Mouse (Mus musculus) liver, postnatal 0 days (tissue): Measurements from ENCODE around the gene 4932438H23Rik. TPM values are rescaled to one million over a fixed set of nuclear protein-coding genes. Genes with fewer than 3 reads are reported as not detected.

ENCODE experiments used
- ATAC-seq: fragments of 200-750 bp; cut with Nextera tagmentation; 2 replicates; pipeline ENCODE4 v1.8.0; 2017; ENCODE audit warnings: mild to moderate bottlenecking, moderate library complexity
- DNase-seq: peaks from one replicate; pipeline ENCODE4 v3.0.0-alpha.2; 2016
- H3K27ac ChIP-seq: fragments of 300-500 bp; sonication (generic); 2 replicates; pipeline ENCODE4 v1.5.1; 2014; ENCODE audit warnings: antibody characterized with exemption, moderate library complexity, mild to moderate bottlenecking, low read depth
- H3K27me3 ChIP-seq: fragments of 300-500 bp; sonication (generic); 2 replicates; pipeline ENCODE4 v1.6.1; 2014; ENCODE audit warnings: low read length, control low read depth, mixed read lengths; ENCODE audit not compliant: insufficient read depth
- H3K36me3 ChIP-seq: fragments of 300-500 bp; sonication (generic); replicated peaks from 2 replicates; pipeline ENCODE4 v1.6.1; 2014; ENCODE audit warnings: mild to moderate bottlenecking, control low read depth, low read length, moderate library complexity, mixed read lengths; ENCODE audit not compliant: insufficient read depth
- H3K4me1 ChIP-seq: fragments of 300-500 bp; sonication (generic); 2 replicates; pipeline ENCODE4 v1.6.1; 2014; ENCODE audit warnings: antibody characterized with exemption, mild to moderate bottlenecking, control low read depth; ENCODE audit not compliant: insufficient read depth
- H3K4me2 ChIP-seq: fragments of 300-500 bp; sonication (generic); 2 replicates; pipeline ENCODE4 v1.6.1; 2014; ENCODE audit warnings: low read depth, mild to moderate bottlenecking, low read length, moderate library complexity, mixed read lengths
- H3K4me3 ChIP-seq: fragments of 300-500 bp; sonication (generic); 2 replicates; pipeline ENCODE4 v1.5.1; 2014; ENCODE audit warnings: low read depth, low read length
- H3K9ac ChIP-seq: fragments of 300-500 bp; sonication (generic); replicated peaks from 2 replicates; pipeline ENCODE4 v1.6.1; 2014; ENCODE audit warnings: mild to moderate bottlenecking, moderate library complexity
- H3K9me3 ChIP-seq: fragments of 300-500 bp; sonication (generic); 2 replicates; pipeline ENCODE4 v1.6.1; 2016; ENCODE audit warnings: mild to moderate bottlenecking, control low read depth, low read length, mixed read lengths
- CTCF ChIP-seq: sonication (generic); IDR thresholded peaks from 2 replicates; pipeline ENCODE4 v1.5.1; 2016; ENCODE audit warnings: antibody characterized with exemption, low read depth
- EP300 ChIP-seq: IDR thresholded peaks from 2 replicates; pipeline ENCODE4 v1.6.1; 2016; ENCODE audit warnings: antibody characterized with exemption, low read depth, mild to moderate bottlenecking
- WGBS: fragments of 180-500 bp; shearing (Covaris S2); extraction: QIAGEN DNeasy Blood & Tissue Kit; methylation state at CpG from one replicate; pipeline ENCODE4 v1.1.7; 2014; ENCODE audit not compliant: insufficient replicate concordance; 5-methylcytosine and 5-hydroxymethylcytosine counted together
- polyA plus RNA-seq: library from polyadenylated mRNA; unstranded; fragments of >200 nt; fragmentation: Nextera tagmentation; extraction: Ambion mirVana; gene quantifications from 2 replicates; pipeline ENCODE4 v1.2.1, GENCODE M21; 2015

Gene 4932438H23Rik
- polyA plus RNA-seq, 1 experiment from 2014 or later = not detected

DNA sequence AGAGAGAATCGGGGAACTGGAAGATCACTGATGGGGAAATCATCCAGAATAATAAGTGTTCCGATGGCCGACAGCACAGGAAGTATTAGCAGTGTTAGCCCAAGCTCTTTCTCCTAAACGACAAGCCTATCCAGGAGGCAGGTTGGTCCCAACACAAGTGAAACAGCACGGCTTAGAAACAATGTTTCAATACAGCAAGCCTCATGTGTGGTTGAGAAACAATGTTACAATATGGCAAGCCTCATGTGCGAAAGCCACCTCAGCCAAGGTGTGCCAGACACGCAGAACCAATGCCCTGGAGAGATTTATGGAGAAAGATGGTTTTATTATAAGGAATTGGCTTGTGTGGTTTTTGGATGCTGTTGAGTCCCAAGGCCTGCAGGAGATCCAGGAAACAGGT lies 43.2 kb upstream of the 4932438H23Rik start:
- no peaks in the 10 kb centered on the region for H3K36me3 ChIP-seq
- H3K27ac ChIP-seq = no peak overlapping the region
- no peak overlapping the region for H3K4me2 ChIP-seq
- no peaks in the 10 kb centered on the region for H3K9me3 ChIP-seq
- DNase-seq (no peak), ATAC-seq (no peak)
- WGBS = 80% methylated on average over 7 of the region's 7 CpGs
- TF ChIP-seq CTCF (no peak), EP300 (no peak)
- H3K9ac ChIP-seq = no peak overlapping the region
- H3K4me3 ChIP-seq = no peak overlapping the region
- peaks cover 21% of the 10 kb centered on the region; the same call in 1 of the 2 replicates for H3K27me3 ChIP-seq
- no peaks in the 10 kb centered on the region for H3K4me1 ChIP-seq

DNA sequence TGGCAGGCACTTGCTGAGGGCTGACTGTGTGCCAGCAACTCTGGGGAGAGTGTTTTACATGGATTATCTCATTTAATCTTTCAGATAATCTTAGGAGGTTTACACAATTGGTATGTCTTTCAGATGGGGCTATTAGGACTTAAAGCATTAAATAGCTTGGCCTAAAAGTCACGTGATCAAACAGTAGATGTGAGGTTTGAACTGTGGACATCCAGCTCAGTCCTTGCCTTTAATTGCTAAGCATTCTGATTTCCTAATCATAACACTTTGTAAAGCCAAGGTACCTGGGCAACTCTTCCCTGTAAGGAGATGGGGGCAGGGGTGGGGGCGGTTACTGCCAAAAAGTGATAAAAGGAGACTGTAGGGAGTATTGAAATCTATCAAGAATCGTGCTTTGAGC lies 41.7 kb upstream of the 4932438H23Rik start:
- H3K9me3 ChIP-seq = no peaks in the 10 kb centered on the region

DNA sequence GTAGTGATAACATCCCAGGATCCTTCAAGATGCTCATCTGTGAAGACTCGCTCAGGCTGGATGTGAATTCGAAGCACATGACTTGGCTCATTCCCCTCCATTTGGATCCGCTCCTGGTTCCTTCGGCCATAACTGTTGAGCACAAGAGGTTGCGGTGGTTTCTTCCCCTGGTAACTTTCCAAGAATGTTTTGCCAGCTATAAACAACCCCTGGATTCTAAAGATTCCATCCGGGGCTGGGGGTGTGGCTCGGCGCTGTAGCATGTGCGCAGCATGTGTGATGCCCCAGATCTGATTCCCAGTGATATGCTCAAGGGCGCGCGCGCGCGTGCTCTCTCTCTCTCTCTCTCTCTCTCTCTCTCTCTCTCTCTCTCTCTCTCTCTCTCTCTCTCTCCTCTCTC lies 35.0 kb upstream of the 4932438H23Rik start:
- H3K9ac ChIP-seq = no peak overlapping the region
- H3K9me3 ChIP-seq = no peaks in the 10 kb centered on the region
- no peak overlapping the region for H3K27ac ChIP-seq
- TF ChIP-seq EP300 (no peak), CTCF (no peak)
- H3K4me1 ChIP-seq = no peaks in the 10 kb centered on the region
- 81% methylated on average over 15 of the region's 15 CpGs for WGBS
- H3K36me3 ChIP-seq = no peaks in the 10 kb centered on the region
- ATAC-seq = no peak
- H3K27me3 ChIP-seq = 0 out of 2 replicates have a peak, but pooled peaks cover 3% of the 10 kb centered on the region
- H3K4me3 ChIP-seq = no peak overlapping the region
- no peak for DNase-seq
- H3K4me2 ChIP-seq = no peak overlapping the region

More for the DNA sequence above, 41.7 kb upstream of the 4932438H23Rik start:
- H3K4me1 ChIP-seq = no peaks in the 10 kb centered on the region
- no peak overlapping the region for H3K4me3 ChIP-seq
- no peaks in the 10 kb centered on the region for H3K36me3 ChIP-seq
- peaks cover 21% of the 10 kb centered on the region; the same call in 1 of the 2 replicates for H3K27me3 ChIP-seq
- no peak for ATAC-seq
- 72% methylated on average over 3 of the region's 3 CpGs for WGBS
- no peak overlapping the region for H3K27ac ChIP-seq
- no peak overlapping the region for H3K9ac ChIP-seq
- H3K4me2 ChIP-seq = no peak overlapping the region
- TF ChIP-seq EP300 (no peak), CTCF (no peak)
- DNase-seq = no peak

DNA sequence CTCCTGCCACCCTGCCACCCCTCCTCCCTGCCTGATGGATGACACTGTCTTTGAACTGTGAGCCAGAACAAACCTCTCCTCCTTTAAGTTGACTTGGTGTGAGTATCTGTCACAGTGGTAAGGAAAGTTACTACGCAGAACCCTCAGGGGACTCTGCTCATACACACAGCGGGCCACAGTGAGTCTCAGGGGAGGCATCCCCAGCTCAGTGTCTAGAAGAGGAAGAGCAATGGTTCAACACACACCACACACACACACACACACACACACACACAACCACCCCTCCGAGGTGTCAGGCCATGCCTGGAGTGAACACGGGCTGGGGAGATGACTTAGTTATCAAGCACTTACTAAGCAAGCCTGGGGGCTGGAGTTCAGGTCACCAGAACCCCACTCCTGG lies 33.5 kb upstream of the 4932438H23Rik start:
- no peak for TF ChIP-seq EP300
- no peak for TF ChIP-seq CTCF
- H3K9ac ChIP-seq = no peak overlapping the region
- no peak overlapping the region for H3K4me3 ChIP-seq
- no peak for ATAC-seq
- 73% methylated on average over 4 of the region's 4 CpGs for WGBS
- no peaks in the 10 kb centered on the region for H3K4me1 ChIP-seq
- no peaks in the 10 kb centered on the region for H3K36me3 ChIP-seq
- H3K27me3 ChIP-seq = 0 out of 2 replicates have a peak, but pooled peaks cover 3% of the 10 kb centered on the region
- no peak overlapping the region for H3K4me2 ChIP-seq
- no peak for DNase-seq
- H3K9me3 ChIP-seq = no peaks in the 10 kb centered on the region
- no peak overlapping the region for H3K27ac ChIP-seq

DNA sequence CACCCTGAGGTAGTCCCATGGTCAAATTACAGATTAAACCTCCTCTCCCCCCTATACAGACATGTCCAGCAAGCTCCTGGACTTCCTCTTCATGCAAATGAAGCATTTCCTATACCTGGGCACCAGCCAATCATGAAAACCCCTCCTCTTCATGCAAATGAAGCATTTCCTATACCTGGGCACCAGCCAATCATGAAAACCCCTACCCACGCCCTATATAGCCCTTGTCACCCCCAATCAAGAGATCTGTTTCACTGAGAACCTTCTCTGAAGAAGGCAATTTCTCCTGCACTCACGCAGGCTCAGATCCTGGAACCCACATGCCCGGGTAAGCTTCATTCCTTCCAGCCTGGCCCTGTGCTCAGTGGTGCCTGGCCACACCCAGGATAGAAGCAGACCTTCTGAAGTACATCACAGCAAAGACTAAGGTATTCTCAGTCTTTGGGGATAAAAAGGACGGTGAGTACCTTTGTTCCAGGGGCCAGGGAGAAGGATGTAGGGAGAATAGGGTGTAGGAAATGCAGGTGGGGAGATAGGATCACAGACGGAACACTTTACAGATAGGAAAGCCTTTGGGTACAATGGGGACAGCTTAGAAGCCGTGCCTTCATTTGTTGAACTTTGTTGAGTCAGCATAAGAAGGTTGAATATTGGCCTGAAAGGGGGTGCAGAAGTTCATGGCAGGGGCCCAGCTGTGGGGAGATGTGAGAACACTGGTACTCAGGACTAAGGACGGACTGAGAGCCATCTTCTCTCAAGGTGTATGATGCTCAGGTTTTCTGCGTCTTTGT lies 32.0 kb upstream of the 4932438H23Rik start:
- Histone ChIP-seq H3K4me3 (no peak overlapping the region), H3K36me3 (no peaks in the 10 kb centered on the region), H3K4me1 (no peaks in the 10 kb centered on the region), H3K4me2 (no peak overlapping the region), H3K27ac (no peak overlapping the region), H3K9ac (no peak overlapping the region), H3K9me3 (no peaks in the 10 kb centered on the region), H3K27me3 (0 out of 2 replicates have a peak, but pooled peaks cover 3% of the 10 kb centered on the region)
- no peak for DNase-seq
- no peak for ATAC-seq
- WGBS = 67% methylated on average over 8 of the region's 8 CpGs
- TF ChIP-seq CTCF (no peak), EP300 (no peak)

DNA sequence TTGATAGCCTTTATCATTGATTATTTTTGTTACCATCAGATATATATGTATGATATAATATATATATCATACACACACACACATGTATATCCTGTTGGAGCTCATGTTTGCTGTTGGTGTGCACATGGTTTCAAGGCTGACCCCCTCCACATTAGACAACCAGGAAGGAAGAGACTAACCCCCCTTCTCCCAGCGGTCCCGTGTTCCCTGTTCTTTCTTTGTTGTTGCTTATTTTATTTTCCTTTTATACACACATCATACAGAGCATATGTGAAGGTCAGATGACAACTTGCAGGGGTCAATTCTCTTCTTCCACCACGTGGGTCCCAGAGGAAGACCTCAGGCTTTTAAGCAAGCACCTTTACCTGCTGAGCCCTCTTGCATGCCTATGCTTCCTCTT lies 29.3 kb upstream of the 4932438H23Rik start:
- Histone ChIP-seq H3K4me2 (no peak overlapping the region), H3K27me3 (0 out of 2 replicates have a peak, but pooled peaks cover 3% of the 10 kb centered on the region), H3K36me3 (no peaks in the 10 kb centered on the region), H3K9ac (no peak overlapping the region), H3K9me3 (no peaks in the 10 kb centered on the region), H3K27ac (no peak overlapping the region), H3K4me1 (no peaks in the 10 kb centered on the region), H3K4me3 (no peak overlapping the region)
- whole genome bisulfite sequencing = 63% methylated on average over 3 of the region's 3 CpGs
- ATAC-seq = no peak
- TF ChIP-seq CTCF (no peak), EP300 (no peak)
- DNase-seq = no peak
